Mouse (Mus musculus) MEL (cell line): ENCODE data around the gene Mecom. TPM values are rescaled to one million over a fixed set of nuclear protein-coding genes. Genes with fewer than 3 reads are reported as not detected.

Experiments
- DNase-seq: peaks from one replicate; pipeline ENCODE4 v3.0.0; 2011; ENCODE audit warnings: low read depth, low spot score
- H3K27ac ChIP-seq: 2 replicates; pipeline ENCODE4 v1.5.1; 2012; ENCODE audit warnings: low read depth, mild to moderate bottlenecking, control low read depth, low read length, moderate library complexity; ENCODE audit not compliant: control insufficient read depth
- H3K27me3 ChIP-seq, 2 experiments: fragments of 150-350 bp in 1 of 2; sonication (generic) in 1 of 2; 2 replicates each; pipeline ENCODE4 v1.6.1; 2012; ENCODE audit warnings: low read length in 2 of 2, mild to moderate bottlenecking in 2 of 2, improper control_type of control experiment in 1 of 2, moderate library complexity in 1 of 2; ENCODE audit not compliant: insufficient read depth in 2 of 2, control insufficient read depth in 1 of 2
- H3K36me3 ChIP-seq, 2 experiments: 2 replicates each; pipeline ENCODE4 v1.6.1; 2012 to 2014; ENCODE audit warnings: low read length in 2 of 2, improper control_type of control experiment in 1 of 2, inconsistent platforms in 1 of 2, mild to moderate bottlenecking in 1 of 2; ENCODE audit not compliant: insufficient read depth in 2 of 2, control insufficient read depth in 1 of 2
- H3K4me1 ChIP-seq, 2 experiments: fragments of 150-350 bp in 1 of 2; sonication (generic) in 1 of 2; 2 replicates each; pipeline ENCODE4 v1.6.1; 2012; ENCODE audit warnings: low read length in 2 of 2, improper control_type of control experiment in 1 of 2, mild to moderate bottlenecking in 1 of 2; ENCODE audit not compliant: insufficient read depth in 2 of 2, control insufficient read depth in 1 of 2
- H3K4me3 ChIP-seq, 2 experiments: fragments of 150-350 bp in 1 of 2; sonication (generic) in 1 of 2; 2 replicates each; pipeline ENCODE4 v1.5.1; 2012; ENCODE audit warnings: low read depth in 2 of 2, low read length in 2 of 2, mild to moderate bottlenecking in 2 of 2, moderate library complexity in 2 of 2, control low read depth in 1 of 2, improper control_type of control experiment in 1 of 2; ENCODE audit not compliant: control insufficient read depth in 1 of 2, insufficient read depth in 1 of 2
- H3K79me2 ChIP-seq: 2 replicates; pipeline ENCODE4 v1.6.1; 2012; ENCODE audit warnings: mild to moderate bottlenecking, low read length, moderate library complexity; ENCODE audit not compliant: control insufficient read depth, poor library complexity, insufficient read depth
- H3K9ac ChIP-seq: 2 replicates; pipeline ENCODE4 v1.6.1; 2012; ENCODE audit warnings: low read depth, mild to moderate bottlenecking, control low read depth, low read length, moderate library complexity; ENCODE audit not compliant: control insufficient read depth, poor library complexity, severe bottlenecking
- H3K9me3 ChIP-seq: fragments of 150-350 bp; sonication (generic); replicated peaks from 2 replicates; pipeline ENCODE4 v1.6.1; 2012; ENCODE audit warnings: mild to moderate bottlenecking, low read length, improper control_type of control experiment, moderate library complexity; ENCODE audit not compliant: insufficient read depth
- CHD1 ChIP-seq: IDR thresholded peaks from 2 replicates; pipeline ENCODE4 v1.6.1; 2012; ENCODE audit warnings: low read depth, mild to moderate bottlenecking, inconsistent platforms, low read length, improper control_type of control experiment
- CHD2 ChIP-seq: IDR thresholded peaks from 2 replicates; pipeline ENCODE4 v1.6.1; 2011; ENCODE audit warnings: low read length, improper control_type of control experiment
- E2F4 ChIP-seq: IDR thresholded peaks from 2 replicates; pipeline ENCODE4 v1.6.1; 2011; ENCODE audit warnings: low read depth, low read length, improper control_type of control experiment, borderline replicate concordance
- ELF1 ChIP-seq: IDR thresholded peaks from 2 replicates; pipeline ENCODE4 v1.6.1; 2014; ENCODE audit warnings: low read depth, mild to moderate bottlenecking, inconsistent platforms, low read length, improper control_type of control experiment, moderate library complexity
- EP300 ChIP-seq, 2 experiments: IDR thresholded peaks; 2 replicates each; pipeline ENCODE4 v1.6.1; 2011; ENCODE audit warnings: improper control_type of control experiment in 2 of 2, low read length in 2 of 2, low read depth in 1 of 2, mild to moderate bottlenecking in 1 of 2
- ETS1 ChIP-seq: IDR thresholded peaks from 2 replicates; pipeline ENCODE4 v1.6.1; 2012; ENCODE audit warnings: low read depth, mild to moderate bottlenecking, inconsistent platforms, low read length, improper control_type of control experiment, moderate library complexity
- GABPA ChIP-seq: IDR thresholded peaks from 2 replicates; pipeline ENCODE4 v1.6.1; 2012; ENCODE audit warnings: low read depth, mild to moderate bottlenecking, inconsistent platforms, low read length, improper control_type of control experiment, moderate library complexity
- HCFC1 ChIP-seq: IDR thresholded peaks from 2 replicates; pipeline ENCODE4 v1.6.1; 2012; ENCODE audit warnings: low read depth, mild to moderate bottlenecking, inconsistent platforms, low read length, improper control_type of control experiment, moderate library complexity
- JUND ChIP-seq: IDR thresholded peaks from 2 replicates; pipeline ENCODE4 v1.6.1; 2011; ENCODE audit warnings: low read depth, mild to moderate bottlenecking, improper control_type of control experiment, low read length
- KAT2A ChIP-seq: conservative IDR thresholded peaks from 2 replicates; pipeline ENCODE4 v1.6.1; 2012; ENCODE audit warnings: low read depth, low read length, improper control_type of control experiment, inconsistent platforms
- MYC ChIP-seq: IDR thresholded peaks from 2 replicates; pipeline ENCODE4 v1.6.1; 2011; ENCODE audit warnings: low read depth, mild to moderate bottlenecking, low read length, improper control_type of control experiment, moderate library complexity
- NRF1 ChIP-seq: IDR thresholded peaks from 2 replicates; pipeline ENCODE4 v1.6.1; 2014; ENCODE audit warnings: low read depth, mild to moderate bottlenecking, inconsistent platforms, low read length, improper control_type of control experiment, moderate library complexity; ENCODE audit not compliant: poor library complexity, insufficient read depth, severe bottlenecking
- POLR2A ChIP-seq, 2 experiments: IDR thresholded peaks; 2 replicates each; pipeline ENCODE4 v1.6.1; 2011 to 2012; ENCODE audit warnings: low read length in 2 of 2, mild to moderate bottlenecking in 2 of 2, control low read depth in 1 of 2, improper control_type of control experiment in 1 of 2, low read depth in 1 of 2, moderate library complexity in 1 of 2; ENCODE audit not compliant: control insufficient read depth in 1 of 2, insufficient read depth in 1 of 2, poor library complexity in 1 of 2
- POLR2AphosphoS2 ChIP-seq: IDR thresholded peaks from 2 replicates; pipeline ENCODE4 v1.6.1; 2011; ENCODE audit warnings: low read length, improper control_type of control experiment
- SMC3 ChIP-seq: IDR thresholded peaks from 2 replicates; pipeline ENCODE4 v1.6.1; 2011; ENCODE audit warnings: low read depth, low read length, improper control_type of control experiment
- TAL1 ChIP-seq: IDR thresholded peaks from 2 replicates; pipeline ENCODE4 v1.6.1; 2012; ENCODE audit warnings: mild to moderate bottlenecking, inconsistent platforms, low read length, moderate library complexity, mixed read lengths
- UBTF ChIP-seq: IDR thresholded peaks from 2 replicates; pipeline ENCODE4 v1.6.1; 2012; ENCODE audit warnings: low read depth, mild to moderate bottlenecking, inconsistent platforms, low read length, improper control_type of control experiment, moderate library complexity, borderline replicate concordance; ENCODE audit not compliant: insufficient read depth
- ZC3H11A ChIP-seq: IDR thresholded peaks from 2 replicates; pipeline ENCODE4 v1.6.1; 2012; ENCODE audit warnings: low read depth, mild to moderate bottlenecking, inconsistent platforms, low read length, improper control_type of control experiment
- ZKSCAN1 ChIP-seq: IDR thresholded peaks from 2 replicates; pipeline ENCODE4 v1.6.1; 2012; ENCODE audit warnings: low read depth, mild to moderate bottlenecking, inconsistent platforms, low read length, improper control_type of control experiment, moderate library complexity
- ZNF384 ChIP-seq: IDR thresholded peaks from 2 replicates; pipeline ENCODE4 v1.6.1; 2012; ENCODE audit warnings: low read depth, mild to moderate bottlenecking, inconsistent platforms, low read length, improper control_type of control experiment
- polyA plus RNA-seq, 2 experiments: library from polyadenylated mRNA; stranded (reverse) in 1 of 2; unstranded in 1 of 2; fragments of >175 nt in 1 of 2; fragments of >200 nt in 1 of 2; gene quantifications; 2 replicates each; pipeline versions ENCODE4 v1.2.1 to v1.2.4; 2012; ENCODE audit warnings: low replicate concordance in 2 of 2, low read depth in 1 of 2; ENCODE audit not compliant: insufficient read length in 2 of 2, insufficient read depth in 1 of 2, missing spikeins in 1 of 2
- total RNA-seq: library from RNA; depleted of rRNA; stranded (reverse); fragments of 300-350 nt; gene quantifications from 2 replicates; pipeline ENCODE4 v1.2.3, GENCODE M21; 2012

The Mecom gene
- total and polyA plus RNA-seq, 3 experiments = 0.04 TPM; not detected in 2

DNA sequence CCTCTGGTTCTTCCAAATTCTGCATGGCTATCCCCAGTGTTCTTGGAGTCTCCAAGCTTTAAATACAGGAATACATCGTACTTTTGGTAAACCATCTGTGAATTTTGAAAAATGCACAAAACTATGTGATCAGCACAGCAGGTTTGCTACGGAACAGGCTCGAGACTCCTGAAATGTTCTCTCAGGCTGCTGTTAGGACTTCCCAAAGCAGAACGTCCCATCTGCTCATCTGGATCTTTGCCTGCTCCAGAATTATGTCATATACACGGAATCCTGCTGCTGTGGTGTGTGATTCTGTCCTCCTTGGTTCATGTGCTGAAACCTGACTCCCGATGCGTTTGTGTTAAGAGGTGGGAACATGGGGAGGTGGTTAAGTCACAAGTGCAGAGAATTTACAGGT is 1.1 kb upstream of the Mecom start:
- Histone ChIP-seq H3K27me3 (no peaks in the 10 kb centered on the region), H3K4me3 (no peak overlapping the region), H3K4me1 (no peaks in the 10 kb centered on the region), H3K9me3 (no peaks in the 10 kb centered on the region), H3K9ac (no peak overlapping the region), H3K27ac (no peak overlapping the region), H3K36me3 (no peaks in the 10 kb centered on the region), H3K79me2 (no peaks in the 10 kb centered on the region)
- DNase-seq = no peak
- no peak for TF ChIP-seq SMC3
- no peak for TF ChIP-seq ZKSCAN1
- no peak for TF ChIP-seq CHD1
- no peak for TF ChIP-seq GABPA
- no peak for TF ChIP-seq KAT2A
- TF ChIP-seq E2F4 = no peak
- no peak for TF ChIP-seq POLR2A (IDR thresholded peaks at IDR 0.05; ENCODE audit: control insufficient read depth in 1 of 2, insufficient read depth in 1 of 2, low read depth in 1 of 2, low read length in 2 of 2, poor library complexity in 1 of 2)
- TF ChIP-seq ELF1 = no peak
- TF ChIP-seq UBTF = no peak
- TF ChIP-seq POLR2AphosphoS2 = no peak
- TF ChIP-seq NRF1 = no peak
- TF ChIP-seq EP300 (IDR thresholded peaks at IDR 0.05; ENCODE audit: low read depth in 1 of 2, low read length in 2 of 2) = no peak
- TF ChIP-seq CHD2 = no peak
- no peak for TF ChIP-seq JUND
- no peak for TF ChIP-seq ETS1

DNA sequence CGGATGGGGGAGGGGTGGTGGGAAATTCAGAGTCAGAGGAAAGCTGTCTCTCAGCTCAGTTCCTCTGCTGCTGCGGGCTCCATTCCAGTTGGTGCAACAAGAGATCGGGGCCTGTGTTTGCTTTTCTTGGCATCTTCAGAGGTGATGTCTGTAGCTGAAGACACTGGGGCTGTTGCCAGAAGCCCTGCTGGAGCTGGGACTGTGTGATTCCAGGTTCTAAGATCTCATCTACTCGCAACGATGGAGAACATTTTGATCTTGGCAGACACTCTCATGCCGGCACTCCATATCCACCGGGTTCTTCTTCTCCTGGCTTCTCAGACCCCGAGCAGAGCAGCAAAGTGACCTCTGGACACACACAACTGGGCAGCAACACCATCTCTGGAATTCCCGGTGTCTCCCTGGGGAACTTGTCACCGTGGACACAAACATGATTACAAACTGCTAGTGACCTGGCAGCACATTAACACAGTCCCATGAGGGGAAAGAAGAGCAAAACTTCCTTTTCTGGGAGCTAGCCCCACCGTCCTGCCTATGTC is 908 bp downstream of the Mecom start:
- DNase-seq = no peak
- Histone ChIP-seq H3K36me3 (no peaks in the 10 kb centered on the region), H3K27ac (no peak overlapping the region), H3K79me2 (no peaks in the 10 kb centered on the region), H3K9ac (no peak overlapping the region), H3K27me3 (no peaks in the 10 kb centered on the region), H3K4me1 (no peaks in the 10 kb centered on the region), H3K4me3 (no peak overlapping the region), H3K9me3 (no peaks in the 10 kb centered on the region)
- no peak for TF ChIP-seq ZNF384
- no peak for TF ChIP-seq ETS1
- no peak for TF ChIP-seq ZC3H11A
- TF ChIP-seq HCFC1 = no peak
- no peak for TF ChIP-seq TAL1
- TF ChIP-seq SMC3 = no peak
- TF ChIP-seq GABPA = no peak
- no peak for TF ChIP-seq ELF1
- TF ChIP-seq MYC = no peak
